Mouse (Mus musculus) cerebellum, adult (tissue): Measurements from ENCODE around the gene Otof.

Source experiments
- ATAC-seq: cut with Nextera tagmentation; 2 replicates; pipeline ENCODE4 v1.9.2; 2017; ENCODE audit warnings: mild to moderate bottlenecking, moderate library complexity, mixed read lengths; ENCODE audit not compliant: insufficient number of reproducible peaks, low FRiP score, low TSS enrichment

Otof gene

GRCm38 (mm10) chr5:30461821-30462220 is at the start of gene Otof:
TSS of gene Otof (minus strand) at chr5:30461932.
- ATAC-seq = peak; percentile 69

DNA sequence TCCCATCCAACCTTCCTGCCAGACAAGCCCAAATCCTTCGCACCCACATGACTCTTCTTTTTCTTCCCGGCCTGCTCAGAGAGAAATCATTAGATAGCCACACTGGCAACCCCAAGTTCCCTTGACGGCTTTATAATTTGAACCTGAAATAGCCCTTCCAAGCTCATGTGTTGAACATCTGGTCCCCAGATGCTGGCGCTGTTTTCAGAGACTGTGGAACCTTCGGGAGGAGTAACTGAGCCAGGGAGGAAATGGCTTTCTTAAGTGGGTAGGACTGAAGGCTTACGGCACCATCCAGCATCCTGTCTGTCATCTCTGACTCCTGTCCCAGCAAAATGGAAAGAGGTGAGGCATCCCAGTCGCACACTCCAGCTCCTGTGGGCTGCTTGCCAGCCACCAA is 35.6 kb upstream of the Otof start:
- ATAC-seq = no peak

DNA sequence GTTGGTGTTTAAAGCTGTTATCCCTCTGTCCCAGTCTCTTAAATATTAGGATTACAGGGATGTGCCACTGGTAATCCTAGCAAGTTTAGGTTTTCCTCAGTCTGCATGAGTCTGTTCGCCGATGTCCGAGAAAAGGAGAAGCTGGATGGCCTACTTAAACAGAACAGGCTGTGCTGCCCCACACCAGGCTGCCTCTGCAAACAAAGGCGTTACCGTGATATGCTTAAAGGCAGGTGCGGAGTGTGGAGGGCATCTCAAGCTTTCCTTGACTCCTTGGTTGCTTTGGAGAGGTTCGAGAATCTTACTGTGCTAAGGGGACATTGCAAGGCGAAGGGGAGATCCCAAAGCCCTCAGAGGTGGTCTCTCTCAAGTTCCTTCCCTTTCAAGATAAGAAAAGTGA is 35.1 kb upstream of the Otof start:
- ATAC-seq = no peak

- ATAC-seq = no peak
Measured at GRCm38 (mm10) chr5:30495288-30495687, 33.6 kb upstream of the Otof start.

DNA sequence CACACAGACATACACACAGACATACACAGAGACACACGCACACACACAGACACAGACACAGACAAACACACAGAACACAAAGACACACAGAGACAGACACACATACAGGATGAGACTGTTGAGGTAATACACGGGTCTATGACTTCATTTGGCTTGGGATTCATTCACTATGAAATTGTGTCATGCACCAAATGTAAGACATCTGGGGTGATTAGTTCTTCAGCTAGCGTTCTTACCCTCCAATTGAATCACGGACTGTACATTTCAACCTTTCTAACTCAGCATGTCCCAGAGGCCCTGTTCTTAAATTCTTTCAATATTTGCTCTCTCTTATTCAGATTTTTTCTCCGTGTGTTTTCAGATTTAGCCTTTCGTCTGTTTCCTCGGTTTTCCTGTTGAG is 32.9 kb upstream of the Otof start:
- no peak for ATAC-seq

DNA sequence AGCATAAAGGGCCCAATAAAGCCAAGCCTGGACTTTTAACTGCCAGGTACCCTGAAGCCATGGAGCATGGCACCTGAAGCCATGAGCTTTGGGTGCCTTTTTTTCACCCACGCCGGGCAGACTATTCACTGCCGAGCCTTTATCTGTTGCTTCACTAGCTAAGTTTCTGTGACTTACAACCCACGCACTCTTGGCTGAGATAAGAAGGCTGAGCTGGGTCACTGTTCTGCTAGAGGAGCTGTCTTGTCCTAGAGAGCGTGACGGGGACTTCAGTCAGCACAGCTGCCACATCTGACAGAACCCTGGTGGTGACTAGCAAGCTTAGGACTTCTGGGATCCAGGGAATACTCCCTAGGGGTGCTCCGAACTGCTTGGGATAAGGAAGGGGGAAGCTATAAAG is 32.0 kb upstream of the Otof start:
- ATAC-seq = no peak

DNA sequence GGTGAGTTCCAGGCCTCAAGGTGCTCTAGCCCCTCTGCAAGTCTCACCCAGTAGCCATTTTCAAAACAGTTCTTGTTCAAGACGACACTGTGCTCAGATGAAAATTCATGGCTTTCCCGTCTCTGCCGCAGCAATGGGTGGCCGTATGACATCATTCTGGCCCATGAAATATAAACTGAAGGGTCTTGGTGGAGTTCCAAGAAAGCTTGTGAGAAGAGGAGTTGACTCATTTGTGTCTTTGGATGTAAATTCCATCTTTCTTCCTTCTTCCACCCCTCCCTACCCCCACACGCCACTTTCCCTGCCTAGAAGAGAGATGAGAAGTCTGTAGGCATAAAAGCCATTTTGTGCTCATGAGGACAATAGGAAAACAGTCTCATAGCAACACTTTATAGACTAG is 29.1 kb upstream of the Otof start:
- ATAC-seq = no peak

- ATAC-seq = no peak
Measured at GRCm38 (mm10) chr5:30490215-30490614, 28.5 kb upstream of the Otof start.

DNA sequence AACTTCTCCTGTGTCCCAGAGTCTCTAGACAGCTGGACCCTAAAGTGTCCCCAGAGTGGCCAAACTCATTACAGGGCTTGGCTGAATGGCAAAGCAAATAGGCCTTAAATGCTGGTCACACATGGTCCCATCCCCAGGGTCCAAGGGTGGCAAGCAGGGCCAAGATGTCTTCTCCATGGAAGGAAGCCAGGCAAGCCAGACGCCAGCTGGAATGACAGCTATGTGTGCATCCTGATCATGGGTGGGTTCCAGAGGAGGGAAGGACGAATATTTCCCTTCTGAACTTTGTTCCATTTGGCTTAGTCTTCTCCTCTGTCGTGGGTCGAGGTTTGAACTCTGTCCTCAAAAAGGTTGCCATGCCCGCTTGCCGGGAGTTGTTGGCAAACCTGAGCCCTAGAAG is 23.4 kb upstream of the Otof start:
- no peak for ATAC-seq

GRCm38 (mm10) chr5:30484591-30484990 is 22.9 kb upstream of the Otof start:
- no peak for ATAC-seq

DNA sequence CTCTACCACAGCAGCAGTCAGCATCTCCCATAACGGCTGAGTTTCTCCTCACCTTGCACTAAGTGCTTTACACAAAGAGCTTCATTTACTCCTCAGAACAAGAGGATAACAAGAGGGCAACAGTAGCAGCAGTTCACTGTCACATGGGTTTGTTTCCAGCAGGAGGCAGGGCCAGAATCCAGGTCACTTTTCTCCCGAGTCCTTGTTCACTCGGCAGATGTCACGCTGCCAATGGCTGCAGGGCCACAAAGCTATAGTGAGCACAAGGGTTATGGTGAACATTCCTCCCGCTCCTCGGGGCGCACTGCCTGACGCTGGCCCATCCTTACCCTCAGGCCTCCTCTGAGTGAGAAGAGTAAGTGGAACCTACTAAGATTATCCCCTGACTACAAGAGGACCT is 21.8 kb upstream of the Otof start:
- ATAC-seq = no peak

- peak; percentile 66; the same call in 1 of the 2 replicates for ATAC-seq
Measured at GRCm38 (mm10) chr5:30482319-30482718, 20.6 kb upstream of the Otof start.

DNA sequence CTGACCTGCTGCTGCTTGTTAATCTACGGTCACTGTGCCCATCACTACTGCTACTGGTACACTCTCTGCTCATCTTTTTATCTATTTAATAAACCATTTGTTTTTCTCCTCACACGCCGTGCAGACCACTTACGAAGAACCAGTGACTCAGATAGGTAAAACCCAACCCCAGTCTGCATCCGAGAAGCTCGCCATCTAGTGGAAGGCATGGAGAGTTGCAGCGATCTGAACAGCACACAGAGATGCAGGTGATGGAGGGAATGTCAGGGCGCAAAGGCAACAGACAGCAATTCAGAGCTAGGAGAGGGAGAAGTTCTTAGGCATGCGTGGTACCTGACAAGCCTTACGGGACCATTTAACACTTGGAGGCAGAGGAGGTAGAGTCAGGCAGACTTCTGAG is 14.8 kb upstream of the Otof start:
- 0 out of 2 replicates have a peak, but pooled peaks have one; percentile 40 for ATAC-seq

DNA sequence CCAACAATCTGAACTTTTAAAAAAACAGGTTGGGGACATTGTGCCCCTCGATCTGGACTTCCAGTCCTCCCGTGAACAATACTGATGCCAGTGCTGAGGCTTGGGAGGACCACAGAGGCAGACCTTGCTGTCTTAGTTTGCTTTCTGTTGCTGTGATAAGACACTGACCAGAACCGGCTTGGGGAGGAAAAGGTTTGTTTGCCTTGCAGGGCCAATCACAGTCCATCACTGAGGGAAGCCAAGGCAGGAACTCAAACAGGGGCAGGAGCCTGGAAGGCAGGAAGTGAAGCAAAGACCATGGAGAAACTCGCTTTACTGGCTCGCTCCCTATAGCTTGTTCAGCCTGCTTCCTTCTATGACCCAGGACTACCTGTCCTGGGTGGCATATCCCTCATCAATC is 10.4 kb upstream of the Otof start:
- no peak for ATAC-seq

- no peak for ATAC-seq
Measured at GRCm38 (mm10) chr5:30470454-30470853, 8.7 kb upstream of the Otof start.

- ATAC-seq = no peak
Measured at GRCm38 (mm10) chr5:30466315-30466714, 4.6 kb upstream of the Otof start.

- ATAC-seq = no peak
Measured at GRCm38 (mm10) chr5:30465861-30466260, 4.1 kb upstream of the Otof start, which contains the start of gene 1700001C02Rik. TSS of gene 1700001C02Rik (plus strand) at chr5:30466047.

DNA sequence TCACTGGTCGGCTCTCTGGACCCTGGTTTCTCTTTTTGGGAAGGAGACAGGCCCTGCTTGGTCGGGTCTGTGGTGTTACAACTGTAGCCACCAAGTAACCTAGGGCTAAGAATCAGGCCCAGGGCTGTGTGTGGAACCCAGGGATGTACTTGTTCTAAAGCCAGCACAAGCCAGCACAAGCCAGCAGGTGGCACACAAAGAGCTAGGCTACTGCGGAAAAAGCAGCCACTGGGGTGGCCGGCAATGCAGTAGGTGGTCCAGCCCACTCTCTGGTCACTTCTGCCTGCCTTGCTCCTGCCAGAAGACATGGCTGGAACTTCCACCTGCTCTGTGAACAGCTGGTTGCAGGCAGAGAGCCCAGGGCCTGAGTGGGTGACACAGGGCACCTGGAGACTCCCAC is 1.6 kb downstream of the Otof start:
- ATAC-seq = no peak

DNA sequence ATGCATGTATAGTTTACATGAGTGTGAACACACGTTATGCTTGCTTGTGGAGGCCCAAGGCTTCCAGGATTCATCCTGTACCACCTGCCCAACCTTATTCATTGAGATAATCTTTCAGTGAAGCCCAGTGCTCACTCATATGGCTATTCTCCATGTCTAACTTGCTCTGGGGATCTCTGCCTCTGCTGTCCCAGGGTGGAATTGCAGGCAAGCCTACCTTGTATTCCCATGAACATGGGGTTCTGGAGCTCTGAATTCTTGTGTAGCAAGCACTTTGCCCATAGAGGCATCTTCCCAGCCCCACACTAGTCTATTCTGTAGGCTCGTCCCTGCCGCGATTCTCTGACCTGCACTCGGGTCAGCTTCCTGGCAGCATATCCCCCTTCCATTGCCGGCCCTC is 5.7 kb downstream of the Otof start:
- ATAC-seq = no peak

- no peak for ATAC-seq
Measured at GRCm38 (mm10) chr5:30444327-30444895, 17.3 kb downstream of the Otof start.

GRCm38 (mm10) chr5:30442196-30442595 is 19.5 kb downstream of the Otof start:
- no peak for ATAC-seq

DNA sequence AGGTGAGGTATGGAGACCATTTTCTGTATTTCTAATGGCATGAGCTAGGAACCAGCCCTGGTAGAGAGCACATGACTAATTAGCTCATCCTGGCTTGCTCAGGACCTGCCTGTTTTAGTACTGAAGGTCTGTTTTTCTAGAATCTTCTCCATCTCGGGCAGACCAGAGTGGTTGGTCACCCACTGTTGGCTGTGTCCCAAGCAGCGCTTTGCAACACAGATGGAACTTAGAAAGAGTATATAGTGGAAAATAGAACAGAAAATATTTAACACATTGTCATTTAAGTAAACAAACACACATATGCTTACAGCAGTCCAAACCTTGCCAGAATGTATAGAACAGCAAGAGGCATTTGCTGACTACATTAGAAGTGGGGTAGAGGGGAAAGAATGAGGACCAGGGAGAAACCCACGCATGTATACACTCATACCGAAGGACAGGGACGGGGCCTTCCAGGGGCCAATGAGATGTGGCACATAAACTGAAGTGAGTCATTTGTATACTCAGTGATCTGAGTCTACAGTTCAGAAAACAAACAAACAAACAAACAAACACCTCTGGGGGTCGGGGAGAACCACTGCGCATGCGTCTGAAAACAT is 21.3 kb downstream of the Otof start:
- ATAC-seq = no peak
